Mouse (Mus musculus) heart, adult 2 months (tissue): Measurements from ENCODE around the gene C530008M17Rik. TPM values are rescaled to one million over a fixed set of nuclear protein-coding genes. Genes with fewer than 3 reads are reported as not detected.

ENCODE experiments used
- DNase-seq, 2 experiments: peaks; one replicate each; pipeline ENCODE4 v3.0.0; 2021
- H3K27ac ChIP-seq: fragments of 200-600 bp; 2 replicates; pipeline ENCODE4 v1.8.1; 2022
- H3K27me3 ChIP-seq: fragments of 200-500 bp; 2 replicates; pipeline ENCODE4 v1.6.1; 2012; ENCODE audit warnings: mild to moderate bottlenecking, low read length, inconsistent platforms, mixed read lengths; ENCODE audit not compliant: control insufficient read depth, insufficient read depth
- H3K36me3 ChIP-seq: fragments of 200-500 bp; 2 replicates; pipeline ENCODE4 v1.6.1; 2012; ENCODE audit warnings: low read length, inconsistent platforms; ENCODE audit not compliant: control insufficient read depth, insufficient read depth
- H3K4me1 ChIP-seq: fragments of 200-500 bp; 2 replicates; pipeline ENCODE4 v1.6.1; 2011; ENCODE audit warnings: low read length; ENCODE audit not compliant: control insufficient read depth, insufficient read depth
- H3K4me3 ChIP-seq: fragments of 200-600 bp; 2 replicates; pipeline ENCODE4 v1.8.1; 2022
- H3K79me2 ChIP-seq: fragments of 200-500 bp; replicated peaks from 2 replicates; pipeline ENCODE4 v1.6.1; 2012; ENCODE audit warnings: mild to moderate bottlenecking, inconsistent platforms, low read length, moderate library complexity, mixed read lengths; ENCODE audit not compliant: control insufficient read depth, insufficient read depth
- H3K9ac ChIP-seq: fragments of 200-500 bp; 2 replicates; pipeline ENCODE4 v1.6.1; 2012; ENCODE audit warnings: low read depth, mild to moderate bottlenecking, control low read depth, inconsistent platforms, low read length, mixed read lengths
- CTCF ChIP-seq: fragments of 200-600 bp; IDR thresholded peaks from 2 replicates; pipeline ENCODE4 v1.8.1; 2022; ENCODE audit warnings: antibody characterized with exemption, mild to moderate bottlenecking, moderate library complexity
- EP300 ChIP-seq: fragments of 200-500 bp; IDR thresholded peaks from 2 replicates; pipeline ENCODE4 v1.6.1; 2011; ENCODE audit warnings: low read depth, low read length, control low read depth; ENCODE audit not compliant: insufficient read depth
- POLR2A ChIP-seq: fragments of 200-500 bp; IDR thresholded peaks from 2 replicates; pipeline ENCODE4 v1.6.1; 2011; ENCODE audit warnings: mild to moderate bottlenecking, low read depth, low read length, control low read depth; ENCODE audit not compliant: insufficient read depth
- WGBS: fragments of 180-500 bp; shearing (Covaris S2); methylation state at CpG from one replicate; pipeline ENCODE4 v1.1.7; 2018; 5-methylcytosine and 5-hydroxymethylcytosine counted together
- intact Hi-C: fragments of 180-260 bp; cut with DNase I; formaldehyde crosslinking; loops from one replicate; pipeline ENCODE4 v1.15.1; 2025
- polyA plus RNA-seq: library from polyadenylated mRNA; depleted of rRNA; stranded (reverse); fragments of >200 nt; gene quantifications from 2 replicates; pipeline ENCODE4 v1.2.3, GENCODE M21; 2012
- total RNA-seq, 2 experiments: library from RNA; stranded (reverse); gene quantifications; 2 replicates each; pipeline ENCODE4 v1.2.3; 2021

C530008M17Rik gene
- total and polyA plus RNA-seq, 3 experiments: 1.5 to 5.4 (median 2.4) TPM

- Histone ChIP-seq H3K79me2 (no peaks in the 10 kb centered on the region), H3K27me3 (no peaks in the 10 kb centered on the region), H3K9ac (no peak overlapping the region), H3K4me1 (no peaks in the 10 kb centered on the region), H3K27ac (no peak overlapping the region), H3K4me3 (no peak overlapping the region), H3K36me3 (no peaks in the 10 kb centered on the region)
- 54% methylated on average over 2 of the region's 2 CpGs for WGBS
- DNase-seq: no peak
- intact Hi-C loops: no loop called here
- no peak for TF ChIP-seq CTCF
- TF ChIP-seq EP300: no peak
- no peak for TF ChIP-seq POLR2A
Measured at GRCm38 (mm10) chr5:76892608-76893007, 236.3 kb downstream of the C530008M17Rik start.

- no peak for DNase-seq
- Histone ChIP-seq H3K79me2 (no peaks in the 10 kb centered on the region), H3K27ac (no peak overlapping the region), H3K27me3 (no peaks in the 10 kb centered on the region), H3K36me3 (no peaks in the 10 kb centered on the region), H3K9ac (no peak overlapping the region), H3K4me1 (no peaks in the 10 kb centered on the region), H3K4me3 (no peak overlapping the region)
- TF ChIP-seq CTCF (no peak), EP300 (no peak), POLR2A (no peak)
- intact Hi-C loops: no loop called here
- 81% methylated on average over 2 of the region's 2 CpGs for WGBS
Measured at GRCm38 (mm10) chr5:76893084-76893483, 236.8 kb downstream of the C530008M17Rik start.

- Histone ChIP-seq H3K27me3 (no peaks in the 10 kb centered on the region), H3K36me3 (no peaks in the 10 kb centered on the region), H3K4me3 (no peak overlapping the region), H3K27ac (no peak overlapping the region), H3K79me2 (no peaks in the 10 kb centered on the region), H3K9ac (no peak overlapping the region), H3K4me1 (peaks cover 3% of the 10 kb centered on the region; the same call in 1 of the 2 replicates)
- intact Hi-C loops: no loop called here
- DNase-seq: no peak
- WGBS: 33% methylated on average over 4 of the region's 4 CpGs
- no peak for TF ChIP-seq POLR2A
- TF ChIP-seq EP300: no peak
- TF ChIP-seq CTCF: no peak
Measured at GRCm38 (mm10) chr5:76902131-76902530, 245.8 kb downstream of the C530008M17Rik start.

- H3K27ac ChIP-seq: peak overlapping the region; percentile 90
- no peaks in the 10 kb centered on the region for H3K79me2 ChIP-seq
Measured at GRCm38 (mm10) chr5:76904713-76905404, 248.5 kb downstream of the C530008M17Rik start.

GRCm38 (mm10) chr5:76905405-76906154 lies 249.3 kb downstream of the C530008M17Rik start, which contains the start of gene Aasdh:
TSS of gene Aasdh (minus strand) at chr5:76905514.
- H3K27me3 ChIP-seq: no peaks in the 10 kb centered on the region
- TF ChIP-seq CTCF (peak; percentile 67), POLR2A (peak; percentile 99), EP300 (peak; percentile 78)
- H3K9ac ChIP-seq: peak within 1 kb of the TSS; percentile 77
- H3K36me3 ChIP-seq: no peaks in the 10 kb centered on the region
- intact Hi-C loops: loop anchor here (1.0 kb wide), 2 partner anchors 46 to 69 kb away; partner anchors contain the start of genes Paics, Ppat and Srp72
- peak within 1 kb of the TSS; percentile 95 for H3K4me3 ChIP-seq
- no peaks in the 10 kb centered on the region for H3K79me2 ChIP-seq
- H3K27ac ChIP-seq: peak within 1 kb of the TSS; percentile 90
- peaks cover 3% of the 10 kb centered on the region; the same call in 1 of the 2 replicates for H3K4me1 ChIP-seq
- DNase-seq: peak; percentile 94 to 98
- WGBS: under 1% methylated on average over 47 of the region's 47 CpGs

More at GRCm38 (mm10) chr5:76904713-76905404, 248.5 kb downstream of the C530008M17Rik start:
- TF ChIP-seq POLR2A (no peak), CTCF (no peak), EP300 (no peak)
- 1% methylated on average over 19 of the region's 19 CpGs for WGBS
- peaks cover 3% of the 10 kb centered on the region; the same call in 1 of the 2 replicates for H3K4me1 ChIP-seq
- no peaks in the 10 kb centered on the region for H3K36me3 ChIP-seq
- no peaks in the 10 kb centered on the region for H3K27me3 ChIP-seq
- peak overlapping the region; percentile 95 for H3K4me3 ChIP-seq
- no peak for DNase-seq
- intact Hi-C loops: loop anchor here (1.0 kb wide), 2 partner anchors 46 to 69 kb away; partner anchors contain the start of genes Paics, Ppat and Srp72
- H3K9ac ChIP-seq: peak overlapping the region; percentile 77
